Mouse (Mus musculus): ENCODE results near the gene Tsfm.

Tsfm gene

GRCm38 (mm10) chr10:126962271-126962965 is 68.2 kb downstream of the Tsfm start:
- no peak for DNase-seq (ENCODE audit: low read depth, low spot score)

GRCm38 (mm10) chr10:126961757-126962156 is 68.9 kb downstream of the Tsfm start:
- no peak for DNase-seq (ENCODE audit: low read depth, low spot score)
